Mouse (Mus musculus) heart, embryonic 13.5 days (tissue): ENCODE measurements around the gene Siah3. TPM values are rescaled to one million over a fixed set of nuclear protein-coding genes. Genes with fewer than 3 reads are reported as not detected.

ENCODE experiments used
- ATAC-seq: fragments of 200-750 bp; cut with Nextera tagmentation; 2 replicates; pipeline ENCODE4 v1.8.0; 2017; ENCODE audit warnings: moderate TSS enrichment; ENCODE audit not compliant: insufficient number of reproducible peaks, low FRiP score, low TSS enrichment; ENCODE audit errors: extremely low read depth
- H3K27ac ChIP-seq: fragments of 300-500 bp; sonication (generic); replicated peaks from 2 replicates; pipeline ENCODE4 v1.5.1; 2015; ENCODE audit warnings: moderate library complexity, mild to moderate bottlenecking, inconsistent platforms
- H3K27me3 ChIP-seq: fragments of 300-500 bp; sonication (generic); replicated peaks from 2 replicates; pipeline ENCODE4 v1.6.1; 2015; ENCODE audit warnings: mild to moderate bottlenecking, inconsistent platforms
- H3K36me3 ChIP-seq: fragments of 300-500 bp; sonication (generic); 2 replicates; pipeline ENCODE4 v1.6.1; 2015; ENCODE audit warnings: mild to moderate bottlenecking, inconsistent platforms
- H3K4me1 ChIP-seq: fragments of 300-500 bp; sonication (generic); 2 replicates; pipeline ENCODE4 v1.6.1; 2015; ENCODE audit warnings: inconsistent platforms
- H3K4me2 ChIP-seq: fragments of 300-500 bp; sonication (generic); 2 replicates; pipeline ENCODE4 v1.6.1; 2015; ENCODE audit warnings: inconsistent platforms, mild to moderate bottlenecking, moderate library complexity
- H3K4me3 ChIP-seq: fragments of 300-500 bp; sonication (generic); 2 replicates; pipeline ENCODE4 v1.5.1; 2015; ENCODE audit warnings: moderate library complexity, mild to moderate bottlenecking, inconsistent platforms
- H3K9ac ChIP-seq: fragments of 300-500 bp; sonication (generic); 2 replicates; pipeline ENCODE4 v1.6.1; 2015; ENCODE audit warnings: inconsistent platforms, mild to moderate bottlenecking, moderate library complexity
- H3K9me3 ChIP-seq: fragments of 300-500 bp; sonication (generic); 2 replicates; pipeline ENCODE4 v1.6.1; 2016; ENCODE audit warnings: inconsistent platforms
- whole genome bisulfite sequencing: fragments of 180-500 bp; shearing (Covaris S2); methylation state at CpG from one replicate; pipeline ENCODE4 v1.1.7; 2015; ENCODE audit warnings: mixed read lengths; 5-methylcytosine and 5-hydroxymethylcytosine counted together
- polyA plus RNA-seq: library from polyadenylated mRNA; unstranded; fragments of >200 nt; fragmentation: Nextera tagmentation; extraction: Ambion mirVana; gene quantifications from 2 replicates; pipeline ENCODE4 v1.2.1, GENCODE M21; 2015

The Siah3 gene
- polyA plus RNA-seq, 1 experiment from 2014 or later = not detected

DNA sequence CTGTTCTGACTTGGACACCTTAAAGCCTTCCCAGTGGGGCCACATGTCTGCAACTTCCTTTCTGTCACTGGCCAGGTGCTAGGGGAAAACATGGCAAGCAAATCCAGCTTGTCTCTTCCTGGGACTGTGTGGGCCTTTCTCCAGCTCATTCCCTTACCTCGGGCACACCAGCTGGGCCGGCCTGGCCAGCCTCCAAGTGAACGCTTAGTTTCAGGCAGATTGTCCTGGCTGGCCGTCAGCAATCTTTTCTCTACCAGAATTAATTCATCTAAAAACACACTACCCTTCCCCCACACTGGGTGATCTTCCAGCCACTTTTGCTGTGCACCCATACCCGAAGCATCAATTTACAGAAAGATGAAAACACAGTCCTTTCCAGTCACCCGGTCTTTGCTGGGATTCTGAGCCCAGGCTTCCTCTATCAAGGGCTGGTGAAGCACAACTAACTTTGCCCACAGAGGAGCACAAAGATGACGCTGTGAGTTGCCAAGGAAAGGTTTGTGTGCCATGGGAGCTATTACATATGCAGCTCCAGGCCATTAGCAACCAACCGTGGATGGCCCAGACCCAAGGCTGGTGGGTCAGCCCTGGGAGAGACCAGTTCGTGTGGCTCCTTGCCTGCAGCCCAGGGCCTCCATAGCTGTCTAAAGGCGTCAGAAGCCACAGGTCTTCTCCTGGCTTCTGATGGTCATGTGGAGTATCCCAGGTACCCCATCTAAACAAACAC, 71.8 kb downstream of the Siah3 start:
- no peak for ATAC-seq
- no peak overlapping the region for H3K4me2 ChIP-seq
- no peak overlapping the region; the same call in 1 of the 2 replicates for H3K9ac ChIP-seq
- 66% methylated on average over 10 of the region's 10 CpGs for WGBS
- H3K4me1 ChIP-seq = peaks cover 21% of the 10 kb centered on the region
- H3K9me3 ChIP-seq = no peaks in the 10 kb centered on the region
- no peak overlapping the region for H3K27ac ChIP-seq
- H3K27me3 ChIP-seq = peaks cover 15% of the 10 kb centered on the region; the same call in 1 of the 2 replicates
- no peak overlapping the region for H3K4me3 ChIP-seq
- no peaks in the 10 kb centered on the region for H3K36me3 ChIP-seq

DNA sequence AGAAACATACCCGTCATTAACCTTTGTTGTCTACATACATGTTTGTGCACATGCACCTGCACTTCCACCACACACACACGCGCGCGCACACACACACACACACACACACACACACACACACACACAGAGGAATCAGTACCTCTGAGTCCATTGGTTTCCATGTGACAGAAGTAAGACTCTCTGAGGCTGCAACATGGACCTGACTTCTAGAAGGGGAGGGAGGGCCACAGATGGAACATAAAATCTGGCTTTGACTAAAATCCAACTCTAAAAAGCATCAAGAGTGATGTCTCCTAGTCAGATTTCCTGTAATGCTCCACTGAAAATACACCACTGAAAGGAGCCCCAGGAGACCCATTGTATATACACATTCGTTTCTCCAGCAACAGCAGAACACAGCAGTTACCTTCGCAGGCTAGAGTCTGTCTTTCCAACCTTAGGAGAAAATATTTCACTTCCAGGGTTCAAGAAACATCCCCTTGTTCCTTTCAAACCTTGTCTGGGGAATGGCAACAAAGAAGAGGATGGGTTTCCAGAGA, 75.1 kb downstream of the Siah3 start:
- H3K27ac ChIP-seq = no peak overlapping the region
- no peak overlapping the region for H3K9ac ChIP-seq
- ATAC-seq = no peak
- peaks cover 7% of the 10 kb centered on the region; the same call in 1 of the 2 replicates for H3K27me3 ChIP-seq
- 86% methylated on average over 7 of the region's 7 CpGs for WGBS
- no peaks in the 10 kb centered on the region for H3K9me3 ChIP-seq
- peaks cover 21% of the 10 kb centered on the region for H3K4me1 ChIP-seq
- H3K36me3 ChIP-seq = no peaks in the 10 kb centered on the region
- no peak overlapping the region for H3K4me2 ChIP-seq
- H3K4me3 ChIP-seq = no peak overlapping the region

DNA sequence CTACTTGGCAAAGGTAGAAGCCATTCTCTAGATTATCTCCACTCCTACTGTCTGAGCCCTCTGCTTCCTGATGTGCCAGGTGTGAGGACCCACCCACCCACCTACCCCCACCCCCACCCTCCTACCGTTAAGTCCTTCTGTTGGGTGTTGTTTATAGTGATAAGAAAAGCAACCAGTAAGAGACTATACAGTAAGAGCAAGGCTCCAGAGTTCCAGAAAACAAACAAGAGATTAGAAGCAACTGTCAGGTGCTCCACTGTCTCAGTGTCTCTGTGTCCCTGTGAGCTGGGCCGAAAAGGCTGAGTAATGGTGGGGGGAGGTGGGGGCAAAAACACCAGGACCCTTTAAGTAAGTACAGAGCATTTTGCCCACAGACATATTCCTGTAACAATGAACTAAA, 83.4 kb downstream of the Siah3 start:
- Histone ChIP-seq H3K4me3 (no peak overlapping the region), H3K36me3 (no peaks in the 10 kb centered on the region), H3K9ac (no peak overlapping the region), H3K4me2 (no peak overlapping the region), H3K9me3 (no peaks in the 10 kb centered on the region), H3K4me1 (peaks cover 16% of the 10 kb centered on the region), H3K27ac (no peak overlapping the region), H3K27me3 (no peaks in the 10 kb centered on the region; the same call in 1 of the 2 replicates)
- WGBS = 34% methylated on average over 2 of the region's 2 CpGs
- no peak for ATAC-seq

- no peak for ATAC-seq
- no peak overlapping the region for H3K27ac ChIP-seq
- WGBS = 61% methylated on average over 17 of the region's 17 CpGs
- H3K9ac ChIP-seq = no peak overlapping the region
- peaks cover 16% of the 10 kb centered on the region for H3K4me1 ChIP-seq
- H3K4me3 ChIP-seq = no peak overlapping the region
- H3K9me3 ChIP-seq = no peaks in the 10 kb centered on the region
- H3K27me3 ChIP-seq = no peaks in the 10 kb centered on the region
- H3K36me3 ChIP-seq = no peaks in the 10 kb centered on the region
- H3K4me2 ChIP-seq = no peak overlapping the region
These were observed 84.6 kb downstream of the Siah3 start for GRCm38 (mm10) chr14:75540216-75540995.

- no peaks in the 10 kb centered on the region for H3K36me3 ChIP-seq
- no peak overlapping the region for H3K4me3 ChIP-seq
- no peak overlapping the region for H3K9ac ChIP-seq
- ATAC-seq = no peak
- H3K4me2 ChIP-seq = no peak overlapping the region
- no peaks in the 10 kb centered on the region for H3K9me3 ChIP-seq
- no peak overlapping the region for H3K27ac ChIP-seq
- H3K4me1 ChIP-seq = peaks cover 16% of the 10 kb centered on the region
- 16% methylated on average over 5 of the region's 5 CpGs for WGBS
- no peaks in the 10 kb centered on the region for H3K27me3 ChIP-seq
These were observed 85.2 kb downstream of the Siah3 start for GRCm38 (mm10) chr14:75540996-75541350.

GRCm38 (mm10) chr14:75541731-75542130, 85.9 kb downstream of the Siah3 start:
- Histone ChIP-seq H3K4me3 (no peak overlapping the region), H3K4me1 (peaks cover 11% of the 10 kb centered on the region), H3K27me3 (no peaks in the 10 kb centered on the region), H3K9me3 (no peaks in the 10 kb centered on the region), H3K4me2 (no peak overlapping the region), H3K36me3 (no peaks in the 10 kb centered on the region), H3K9ac (no peak overlapping the region), H3K27ac (no peak overlapping the region)
- WGBS = 40% methylated on average over 8 of the region's 8 CpGs
- ATAC-seq = no peak

DNA sequence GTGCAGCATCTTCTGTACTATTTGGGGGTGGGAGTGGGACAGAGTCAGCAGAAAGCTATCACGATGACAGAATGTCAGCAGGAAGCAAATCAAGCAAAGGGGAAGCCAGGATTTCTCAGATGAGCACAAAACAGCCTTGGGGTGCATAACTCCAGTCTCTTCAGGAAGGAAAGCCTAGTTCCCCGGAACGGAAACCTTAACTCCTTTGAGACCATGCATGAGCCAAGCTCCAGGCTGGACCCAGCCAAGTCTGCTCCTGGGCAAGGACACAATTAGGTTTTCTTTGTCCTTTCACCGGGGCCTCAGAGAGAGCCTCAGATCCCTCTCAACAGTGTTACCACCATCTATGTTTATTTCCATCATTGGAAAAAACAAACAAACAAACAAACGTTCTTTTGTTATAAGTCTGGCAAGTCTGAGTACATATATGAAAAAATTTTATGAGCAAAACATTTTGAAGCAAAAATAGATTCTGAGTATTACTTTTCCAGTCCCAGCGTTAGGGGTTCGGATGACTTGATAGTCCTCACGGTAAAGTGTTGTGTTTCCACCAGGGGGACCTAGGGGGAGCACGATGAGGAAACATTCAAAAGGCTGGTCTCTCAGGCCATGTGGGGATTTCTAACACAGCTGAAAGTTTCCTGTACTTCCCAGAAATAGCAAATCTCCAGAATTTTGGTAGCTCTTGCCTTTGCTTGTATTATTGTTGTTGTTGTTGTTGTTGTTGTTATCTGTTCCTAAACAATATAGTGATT, 106.0 kb downstream of the Siah3 start:
- ATAC-seq = no peak
- H3K9me3 ChIP-seq = no peaks in the 10 kb centered on the region

DNA sequence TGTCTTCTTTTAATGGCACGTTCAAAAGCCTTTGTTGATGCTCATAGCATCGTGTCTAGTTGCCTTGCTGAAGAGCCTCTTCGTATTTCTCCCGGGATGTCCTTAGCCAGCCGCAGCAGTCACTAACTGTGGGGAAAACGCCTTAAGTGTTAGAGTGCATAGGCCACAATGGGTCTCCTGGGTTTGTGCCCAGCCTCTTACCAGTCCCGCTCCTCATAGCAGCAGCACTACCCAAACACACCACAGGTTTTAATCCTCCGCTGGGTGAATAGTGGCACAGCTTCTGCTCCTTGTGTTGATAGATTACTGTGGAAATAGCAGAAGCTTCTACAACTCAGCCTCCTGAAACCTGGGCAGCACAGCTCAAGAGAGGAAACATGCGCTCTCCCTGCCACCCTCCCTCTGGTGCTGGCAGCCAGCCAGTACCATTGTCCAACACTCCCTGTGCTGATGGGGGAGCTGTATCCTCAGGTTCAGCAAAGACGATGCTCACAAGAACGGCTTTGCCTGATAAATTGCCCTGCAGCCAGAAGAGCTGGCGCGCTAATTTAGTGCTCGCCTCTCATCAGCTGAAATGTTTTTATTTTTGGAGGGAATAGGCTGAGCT, 109.9 kb downstream of the Siah3 start:
- H3K27me3 ChIP-seq = 0 out of 2 replicates have a peak, but pooled peaks cover 7% of the 10 kb centered on the region
- H3K27ac ChIP-seq = no peak overlapping the region
- no peaks in the 10 kb centered on the region for H3K36me3 ChIP-seq
- H3K4me1 ChIP-seq = peaks cover 11% of the 10 kb centered on the region
- H3K4me3 ChIP-seq = no peak overlapping the region
- ATAC-seq = no peak
- H3K9me3 ChIP-seq = no peaks in the 10 kb centered on the region
- no peak overlapping the region for H3K4me2 ChIP-seq
- no peak overlapping the region for H3K9ac ChIP-seq
- 52% methylated on average over 14 of the region's 14 CpGs for WGBS

More for the DNA sequence above, 106.0 kb downstream of the Siah3 start:
- WGBS = 43% methylated on average over 9 of the region's 9 CpGs
- Histone ChIP-seq H3K4me2 (no peak overlapping the region), H3K9ac (no peak overlapping the region), H3K4me1 (peaks cover 11% of the 10 kb centered on the region), H3K27me3 (no peaks in the 10 kb centered on the region), H3K27ac (no peak overlapping the region), H3K36me3 (no peaks in the 10 kb centered on the region), H3K4me3 (no peak overlapping the region)

DNA sequence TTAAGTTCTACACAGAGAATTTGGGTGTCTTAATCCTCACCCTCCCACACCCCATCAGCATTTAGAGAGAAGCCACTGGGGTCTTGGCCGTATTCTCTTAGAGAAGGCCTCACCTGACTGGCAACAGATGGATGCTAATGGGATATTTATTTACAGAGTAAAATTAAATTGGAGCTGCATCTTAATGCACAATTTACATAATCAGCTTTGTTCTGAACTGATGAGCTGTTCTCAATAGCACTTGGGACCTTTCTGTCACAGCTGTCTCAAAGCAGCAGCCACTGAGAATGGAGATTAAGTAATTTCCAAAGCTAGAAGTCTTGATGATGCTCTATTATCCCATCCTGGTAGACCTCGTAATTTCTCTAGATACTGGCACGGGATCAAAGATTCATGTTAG, 110.5 kb downstream of the Siah3 start:
- Histone ChIP-seq H3K4me1 (peaks cover 11% of the 10 kb centered on the region), H3K27ac (no peak overlapping the region), H3K4me2 (no peak overlapping the region), H3K36me3 (no peaks in the 10 kb centered on the region), H3K9me3 (no peaks in the 10 kb centered on the region), H3K27me3 (0 out of 2 replicates have a peak, but pooled peaks cover 10% of the 10 kb centered on the region), H3K4me3 (no peak overlapping the region), H3K9ac (no peak overlapping the region)
- 74% methylated on average over 3 of the region's 3 CpGs for whole genome bisulfite sequencing
- ATAC-seq = no peak

DNA sequence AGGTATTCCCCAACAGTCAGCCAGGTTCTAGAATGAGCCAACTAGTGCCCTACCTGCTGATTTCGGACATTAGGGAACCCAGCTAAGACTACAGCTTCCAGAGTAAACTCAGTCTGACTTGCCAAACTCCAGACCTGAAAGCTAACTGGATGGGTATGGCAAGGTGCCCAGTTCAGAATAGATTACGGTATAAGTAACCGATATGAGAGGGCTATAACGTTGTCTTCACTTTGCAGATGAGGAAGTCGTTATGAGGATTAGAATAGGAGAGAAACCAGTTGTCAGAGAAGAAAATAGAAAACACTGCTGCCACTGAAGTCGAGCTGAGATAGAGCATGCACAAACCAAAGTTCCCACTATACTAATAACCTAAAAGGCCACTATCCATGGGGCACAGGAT, 123.2 kb downstream of the Siah3 start:
- 57% methylated on average over 6 of the region's 6 CpGs for WGBS
- ATAC-seq = no peak
- no peaks in the 10 kb centered on the region for H3K9me3 ChIP-seq
- no peaks in the 10 kb centered on the region for H3K4me1 ChIP-seq
- H3K27me3 ChIP-seq = peaks cover 3% of the 10 kb centered on the region; the same call in 1 of the 2 replicates
- no peak overlapping the region for H3K4me2 ChIP-seq
- no peaks in the 10 kb centered on the region for H3K36me3 ChIP-seq
- H3K4me3 ChIP-seq = no peak overlapping the region
- H3K9ac ChIP-seq = no peak overlapping the region
- H3K27ac ChIP-seq = no peak overlapping the region
